Mouse (Mus musculus) heart, adult 18-20 months (tissue): ENCODE results near the gene Clic3. TPM values are rescaled to one million over a fixed set of nuclear protein-coding genes. Genes with fewer than 3 reads are reported as not detected.

Experiments
- microRNA-seq, 2 experiments: library from miRNA; unstranded; fragments of <30 nt; microRNA quantifications; one replicate each; pipeline ENCODE4 v1.2.0; 2022
- total RNA-seq, 2 experiments: library from RNA; stranded (reverse); gene quantifications; 2 replicates each; pipeline ENCODE4 v1.2.3; 2021

Clic3 gene
- total RNA-seq, 2 experiments from 2014 or later, result 0.82 to 1.7 TPM

Small RNAs within 50 kb of the gene (microRNA-seq; reads per million reads assigned to microRNA genes)
- 0 to 0.81 reads per million in 2 experiments for gene Mir3087

Other genes with a start within 250 kb of the Clic3 start
- gene Nelfb, start 245.3 kb upstream of the Clic3 start, total RNA-seq, result 10 to 100 TPM; 40.8 to 45.8 TPM
- not detected for gene Stpg3, start 242.2 kb upstream of the Clic3 start, total RNA-seq
- not detected for gene Fam166a, start 238.1 kb upstream of the Clic3 start, total RNA-seq
- gene Tubb4b, start 232.1 kb upstream of the Clic3 start, total RNA-seq, result 100 to 1,000 TPM; 289 to 308 TPM
- not detected for gene Slc34a3, start 222.5 kb upstream of the Clic3 start, total RNA-seq
- gene Rnf224, start 220.1 kb upstream of the Clic3 start, total RNA-seq, result not detected
- 1 to 10 TPM; 1.5 to 1.7 TPM for gene Rnf208, start 214.6 kb upstream of the Clic3 start, total RNA-seq
- not detected for gene Cysrt1, start 214.4 kb upstream of the Clic3 start, total RNA-seq
- gene AL732309.1, start 210.0 kb upstream of the Clic3 start, total RNA-seq, result 1 to 10 TPM; 1.9 to 2.4 TPM
- gene Tmem203, start 201.4 kb upstream of the Clic3 start, total RNA-seq, result 10 to 100 TPM; 14.8 to 15.2 TPM
- 1 to 10 TPM; 7.4 to 7.7 TPM for gene Tprn, start 194.2 kb upstream of the Clic3 start, total RNA-seq
- gene Ssna1, start 184.4 kb upstream of the Clic3 start, total RNA-seq, result 10 to 100 TPM; 38.2 to 42.6 TPM
- gene Anapc2, start 184.4 kb upstream of the Clic3 start, total RNA-seq, result 10 to 100 TPM; 35.3 to 38.8 TPM
- gene Tmem210, start 168.7 kb upstream of the Clic3 start, total RNA-seq, result not detected
- gene Lrrc26, start 166.9 kb upstream of the Clic3 start, total RNA-seq, result under 1 TPM in 1 of 2 experiments, not detected in 1; 0.23 TPM
- not detected for gene Grin1, start 137.7 kb upstream of the Clic3 start, total RNA-seq
- gene Man1b1, start 124.5 kb upstream of the Clic3 start, total RNA-seq, result 10 to 100 TPM; 20.8 to 23.6 TPM
- gene Dpp7, start 100.5 kb upstream of the Clic3 start, total RNA-seq, result 1 to 10 TPM; 5.9 to 7.0 TPM
- 10 to 100 TPM; 10.3 to 11.8 TPM for gene Uap1l1, start 91.2 kb upstream of the Clic3 start, total RNA-seq
- not detected for gene Sapcd2, start 84.5 kb upstream of the Clic3 start, total RNA-seq
- 10 to 100 TPM; 13.7 to 14.5 TPM for gene Entpd2, start 61.0 kb upstream of the Clic3 start, total RNA-seq
- gene Npdc1, start 57.5 kb upstream of the Clic3 start, total RNA-seq, result 10 to 100 TPM; 25.7 to 27.9 TPM
- gene Fut7, start 33.6 kb upstream of the Clic3 start, total RNA-seq, result 1 to 10 TPM in 1 of 2 experiments, not detected in 1; 1.1 TPM
- 10 to 100 TPM; 41.4 to 43.2 TPM for gene Abca2, start 28.1 kb upstream of the Clic3 start, total RNA-seq
- 10 to 100 TPM; 22.6 to 28.7 TPM for gene Paxx, start 4.3 kb downstream of the Clic3 start, total RNA-seq
- gene Ptgds, start 13.2 kb downstream of the Clic3 start, total RNA-seq, result 100 to 1,000 TPM; 450 to 656 TPM
- gene Lcn12, start 37.1 kb downstream of the Clic3 start, total RNA-seq, result not detected
- 10 to 100 TPM; 82.0 to 93.6 TPM for gene Fbxw5, start 43.9 kb downstream of the Clic3 start, total RNA-seq
- gene C8g, start 44.9 kb downstream of the Clic3 start, total RNA-seq, result 1 to 10 TPM; 1.1 to 2.3 TPM
- 10 to 100 TPM; 15.7 to 17.6 TPM for gene Traf2, start 90.1 kb downstream of the Clic3 start, total RNA-seq
- gene Edf1, start 101.0 kb downstream of the Clic3 start, total RNA-seq, result 100 to 1,000 TPM; 223 to 241 TPM
- gene Mamdc4, start 118.0 kb downstream of the Clic3 start, total RNA-seq, result 1 to 10 TPM in 1 of 2 experiments, under 1 TPM in 1; 0.55 to 1.4 TPM
- gene Phpt1, start 118.4 kb downstream of the Clic3 start, total RNA-seq, result 10 to 100 TPM; 55.9 to 72.5 TPM
- gene Ajm1, start 124.9 kb downstream of the Clic3 start, total RNA-seq, result under 1 TPM; 0.10 to 0.46 TPM
- gene Rabl6, start 151.7 kb downstream of the Clic3 start, total RNA-seq, result 10 to 100 TPM; 63.5 to 63.8 TPM
- not detected for gene Ccdc183, start 160.8 kb downstream of the Clic3 start, total RNA-seq
- 10 to 100 TPM; 33.9 to 37.9 TPM for gene Tmem141, start 165.2 kb downstream of the Clic3 start, total RNA-seq
- 1 to 10 TPM; 7.1 to 8.1 TPM for gene Fcna, start 171.2 kb downstream of the Clic3 start, total RNA-seq
- under 1 TPM; 0.64 to 0.72 TPM for gene Lcn8, start 196.3 kb downstream of the Clic3 start, total RNA-seq
- gene Lcn5, start 201.1 kb downstream of the Clic3 start, total RNA-seq, result not detected
- not detected for gene Lcn6, start 219.9 kb downstream of the Clic3 start, total RNA-seq
- gene Lcn10, start 225.9 kb downstream of the Clic3 start, total RNA-seq, result not detected
- gene Obp2a, start 243.2 kb downstream of the Clic3 start, total RNA-seq, result not detected
- 10 to 100 TPM; 16.9 to 18.3 TPM for gene Bmyc, start 249.9 kb downstream of the Clic3 start, total RNA-seq